Mouse (Mus musculus) ovary, adult 18-20 months (tissue): ENCODE results near the gene Ext2.

Experiments used
- DNase-seq: peaks from one replicate; pipeline ENCODE4 v3.0.0; 2022; ENCODE audit warnings: low spot score, mixed read lengths

Ext2 gene

DNA sequence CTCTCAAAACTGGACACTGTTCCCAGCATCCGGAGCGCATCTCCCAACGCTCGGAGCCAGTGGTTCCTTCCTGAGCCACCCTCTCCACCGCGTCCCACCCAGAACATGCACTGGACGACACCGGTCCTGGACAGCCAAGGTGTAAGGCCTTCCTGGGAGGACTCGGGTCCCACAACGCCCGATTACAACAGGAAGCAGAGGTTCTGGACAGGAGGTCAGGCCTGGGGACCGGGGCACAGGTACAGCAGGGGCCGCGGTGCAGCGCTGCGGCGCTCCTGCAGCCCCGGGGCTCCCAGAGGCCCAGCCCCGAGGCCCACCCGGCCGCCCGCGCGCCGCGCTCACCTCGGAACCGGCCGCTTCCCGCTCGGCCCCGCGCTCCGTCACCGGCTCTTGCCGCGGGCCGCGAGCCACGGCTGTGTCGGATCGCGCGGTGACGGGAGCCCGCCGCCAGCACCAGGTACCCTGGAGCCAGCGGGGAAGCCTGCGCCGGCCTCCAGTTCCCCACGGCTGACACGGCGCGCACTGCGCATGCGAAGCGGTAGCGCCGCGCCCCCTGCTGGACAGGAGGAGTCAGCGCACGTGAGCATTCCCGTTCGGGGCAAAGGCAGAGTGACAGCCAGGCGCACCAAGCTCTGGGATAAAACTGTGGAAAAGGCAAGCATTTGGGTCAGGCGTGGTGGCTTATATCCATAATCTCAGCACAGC, at the start of gene Ext2:
TSS of gene Ext2 (minus strand) at position 524 of the 705 bp plus-strand sequence.
- DNase-seq = peak; percentile 70

DNA sequence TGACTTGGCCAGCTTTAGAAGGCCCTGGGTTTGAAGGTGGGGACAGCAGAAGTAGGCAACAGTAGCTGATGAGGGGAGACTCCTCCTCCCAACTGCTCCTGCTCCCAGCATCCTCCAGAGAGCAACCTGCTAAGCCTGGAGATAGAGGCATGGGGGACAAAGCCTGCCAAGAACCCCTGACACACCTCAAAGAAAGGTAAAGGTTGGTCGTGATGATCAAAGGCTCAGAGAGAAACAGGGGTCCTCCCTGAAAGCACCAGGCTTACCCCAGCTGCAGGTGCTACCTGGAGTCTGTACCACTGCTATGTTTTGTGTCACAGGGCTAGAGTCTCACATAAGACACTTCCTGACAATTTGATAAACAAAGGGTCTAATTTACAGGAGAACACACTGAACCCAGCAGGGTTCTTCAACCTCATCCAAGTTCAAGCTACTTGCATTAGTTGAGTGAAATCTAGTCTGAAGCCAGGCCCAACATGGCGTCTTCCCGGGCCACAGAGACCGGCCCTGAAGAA, 49.1 kb upstream of the Ext2 start:
- DNase-seq = no peak

DNA sequence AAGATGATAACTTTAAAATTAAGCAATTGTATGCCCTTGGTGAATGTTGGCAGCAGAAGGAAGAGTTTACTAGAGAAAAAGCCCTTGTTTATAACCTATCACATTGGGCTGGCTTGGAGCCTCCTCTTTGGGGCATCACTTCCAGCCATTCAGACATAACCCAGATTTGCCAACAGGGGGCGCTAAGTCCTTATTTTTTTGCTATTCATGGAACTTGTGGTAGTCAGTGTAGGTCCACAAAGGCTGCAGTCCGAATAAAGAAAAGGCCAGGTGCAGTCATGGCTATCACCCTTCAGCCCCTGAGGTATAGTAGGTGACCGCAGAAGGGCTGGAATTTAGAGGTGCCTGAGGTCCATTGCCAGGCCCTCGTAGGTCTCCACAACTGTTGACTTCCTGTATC, 48.5 kb upstream of the Ext2 start:
- peak; percentile 21 for DNase-seq

DNA sequence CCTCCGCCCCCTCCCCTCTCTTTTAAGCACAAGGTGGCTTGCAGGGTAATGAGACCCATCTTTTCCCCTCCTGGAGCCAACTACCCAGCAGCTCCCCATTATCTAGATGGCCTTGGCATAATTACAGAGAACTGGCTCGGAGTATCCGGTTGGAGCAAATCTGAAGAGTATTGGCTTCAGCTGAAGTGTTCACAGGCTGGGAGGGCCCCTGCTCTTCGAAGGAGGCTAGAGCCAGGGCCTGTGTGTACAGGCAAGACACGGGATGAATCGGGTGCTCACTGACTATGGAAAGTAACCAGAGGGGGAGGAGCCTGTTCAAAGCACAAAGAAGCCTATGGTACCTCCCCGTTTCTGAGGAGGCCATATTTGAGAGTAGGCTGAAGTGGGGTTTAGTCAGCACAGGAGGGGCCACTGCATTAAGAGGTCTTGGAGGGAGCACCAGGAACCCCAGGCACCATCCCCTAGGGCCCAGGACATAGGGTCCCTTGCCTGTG, 46.8 kb upstream of the Ext2 start, which contains the start of gene Accsl:
TSS of gene Accsl (minus strand) at position 51 of the 494 bp plus-strand sequence.
- DNase-seq = no peak

DNA sequence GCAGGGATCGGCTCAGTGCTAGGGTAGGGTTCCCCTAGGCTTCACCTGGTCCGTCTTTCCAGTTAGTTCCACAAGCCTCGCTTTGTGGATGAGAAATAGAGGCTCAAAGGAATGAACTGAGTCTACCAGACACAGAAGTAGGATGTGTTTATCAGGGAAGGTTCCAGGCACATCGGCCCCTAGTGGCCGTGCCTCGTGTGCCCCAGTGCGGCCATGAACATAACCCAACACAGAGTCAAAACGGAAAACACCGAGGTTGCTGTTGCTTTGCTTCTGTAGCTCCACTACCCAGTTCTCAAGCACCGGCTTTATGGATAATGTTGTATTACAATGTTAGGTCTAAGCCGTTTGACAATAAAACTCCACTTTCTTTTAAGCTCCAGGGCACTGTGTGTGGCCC, 46.2 kb upstream of the Ext2 start:
- no peak for DNase-seq

DNA sequence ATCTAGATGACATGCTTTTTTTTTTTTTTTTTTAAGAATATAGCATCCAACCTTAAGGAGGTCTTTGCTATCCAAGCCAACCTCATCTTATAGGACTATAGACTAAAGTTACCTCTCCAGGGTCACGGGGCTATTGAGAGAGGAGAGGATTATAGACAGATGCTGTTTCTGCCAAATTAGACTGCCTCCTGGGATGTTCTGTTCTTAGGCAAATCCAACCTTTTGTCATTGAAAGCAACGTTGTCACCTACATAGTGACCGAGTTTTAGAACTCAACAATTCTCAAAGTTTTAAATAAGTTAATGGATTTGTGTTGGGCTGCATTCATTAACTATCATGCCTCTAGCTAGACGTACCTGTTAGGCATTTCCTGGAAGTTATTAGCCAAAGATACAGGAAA, 40.9 kb upstream of the Ext2 start:
- no peak for DNase-seq

DNA sequence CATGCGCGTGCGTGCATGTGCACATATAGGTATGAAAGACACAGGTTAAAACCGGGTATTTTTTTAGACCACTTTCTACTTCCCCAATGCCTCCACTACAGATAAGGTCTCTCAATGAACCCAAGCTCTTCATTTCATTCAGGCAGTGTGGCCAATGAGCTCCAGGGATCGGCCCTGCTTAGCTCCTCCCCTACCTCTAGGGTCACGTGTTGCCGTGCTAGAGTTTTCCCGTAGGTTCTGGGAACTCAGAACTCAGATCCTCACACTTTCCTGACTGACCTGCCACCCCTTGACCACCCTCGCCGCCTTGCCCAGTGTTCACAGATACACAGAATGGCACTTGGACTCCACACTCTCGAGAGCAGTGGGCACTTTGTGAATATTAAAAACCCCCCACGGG, 36.5 kb upstream of the Ext2 start:
- no peak for DNase-seq

DNA sequence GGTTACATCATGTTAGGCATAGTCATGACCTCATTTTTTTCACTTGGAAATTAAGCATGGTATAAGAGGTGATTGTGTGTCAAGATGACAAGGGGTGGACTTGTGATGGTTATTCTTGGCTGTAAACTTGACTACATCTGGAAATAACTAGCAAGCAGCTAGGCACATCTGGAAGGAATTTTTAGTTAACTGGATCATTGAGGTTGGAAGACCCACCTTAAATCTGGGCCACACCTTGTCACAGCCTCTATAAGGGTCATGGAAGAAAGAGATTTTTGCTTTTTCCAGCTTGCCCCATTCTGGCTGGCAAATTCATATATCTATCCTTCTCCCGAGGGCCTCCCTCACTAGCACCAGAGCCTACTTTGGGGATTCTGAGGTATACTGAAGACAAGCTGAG, 28.9 kb upstream of the Ext2 start:
- no peak for DNase-seq

DNA sequence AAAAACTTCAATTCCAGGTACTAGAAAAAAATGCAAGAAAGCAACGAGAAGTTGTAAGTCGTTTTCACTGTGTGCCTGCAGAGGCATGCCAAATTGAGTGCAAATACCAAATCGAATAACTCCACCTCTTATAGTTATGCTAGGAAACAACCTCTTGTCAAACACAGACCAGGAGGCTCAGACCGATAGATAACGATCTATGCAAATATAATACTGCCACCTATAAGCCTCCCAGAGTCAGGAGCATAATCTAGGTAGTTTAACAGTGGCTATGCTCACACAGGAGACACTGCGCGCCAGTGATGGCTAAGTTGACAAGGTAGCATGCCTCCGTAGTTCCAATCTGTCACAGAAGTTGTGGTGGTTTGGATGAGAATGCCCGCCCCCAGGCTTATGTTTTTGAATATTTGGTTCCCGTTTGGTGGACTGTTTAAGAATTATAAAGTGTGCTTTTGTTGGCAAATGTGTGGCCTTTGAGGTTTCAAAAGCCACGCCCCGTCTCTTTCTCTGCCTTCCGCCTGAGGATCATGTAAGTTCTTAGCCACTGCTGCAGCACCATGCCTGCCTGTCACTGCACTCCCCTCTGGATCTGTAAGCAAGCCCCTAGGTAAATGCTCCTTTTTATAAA, 28.1 kb upstream of the Ext2 start:
- DNase-seq = no peak

DNA sequence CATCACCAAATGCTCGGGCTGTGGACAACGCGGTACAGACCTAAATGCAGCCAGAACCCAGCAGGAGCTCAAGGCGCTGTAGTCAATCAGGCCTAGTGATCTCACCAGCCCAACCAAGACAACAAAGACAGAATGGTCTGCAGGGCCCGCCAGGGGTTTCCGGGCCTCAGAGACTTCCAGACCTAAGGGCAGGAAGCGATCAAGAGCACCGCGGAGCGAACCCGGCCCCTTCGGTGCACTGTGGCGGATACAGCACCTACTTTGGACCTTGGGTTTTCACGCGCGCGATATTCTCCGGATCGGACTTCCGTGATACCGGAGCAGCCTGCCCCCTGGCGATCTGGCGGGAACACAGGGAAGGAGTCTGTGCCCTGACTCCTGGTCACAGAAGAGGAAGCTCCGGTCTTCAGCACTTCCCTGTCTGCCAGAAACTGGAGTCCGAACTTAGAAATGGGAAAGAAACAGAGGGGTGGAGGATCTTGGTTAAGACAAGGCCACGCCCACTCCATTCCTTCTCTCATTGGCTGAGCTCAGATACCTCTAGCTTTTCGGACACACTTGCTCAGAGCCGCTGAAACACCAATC, 27.2 kb upstream of the Ext2 start, which contains the start of gene Accs:
TSS of gene Accs (minus strand) at position 439 of the 585 bp plus-strand sequence.
- peak; percentile 80 for DNase-seq

DNA sequence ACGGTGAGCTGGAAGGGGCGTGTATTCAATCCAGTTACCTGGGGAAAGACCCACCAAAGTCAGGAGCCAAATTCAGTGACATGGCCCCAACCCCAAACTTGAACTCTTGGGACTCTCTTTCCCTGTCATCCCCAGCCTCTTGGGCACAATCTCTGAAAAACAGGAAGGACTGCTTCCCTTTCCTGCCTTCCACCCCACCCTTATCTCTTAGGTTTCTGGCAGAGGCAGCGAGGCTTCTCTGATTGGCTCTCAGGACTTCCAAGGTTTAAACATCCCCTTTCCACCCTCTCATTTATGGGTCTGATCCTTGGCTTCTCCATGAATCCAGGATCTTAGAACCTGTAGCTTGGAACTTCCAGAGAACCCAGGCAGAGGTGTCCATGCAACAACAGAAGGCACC, 19.0 kb upstream of the Ext2 start:
- DNase-seq = no peak

DNA sequence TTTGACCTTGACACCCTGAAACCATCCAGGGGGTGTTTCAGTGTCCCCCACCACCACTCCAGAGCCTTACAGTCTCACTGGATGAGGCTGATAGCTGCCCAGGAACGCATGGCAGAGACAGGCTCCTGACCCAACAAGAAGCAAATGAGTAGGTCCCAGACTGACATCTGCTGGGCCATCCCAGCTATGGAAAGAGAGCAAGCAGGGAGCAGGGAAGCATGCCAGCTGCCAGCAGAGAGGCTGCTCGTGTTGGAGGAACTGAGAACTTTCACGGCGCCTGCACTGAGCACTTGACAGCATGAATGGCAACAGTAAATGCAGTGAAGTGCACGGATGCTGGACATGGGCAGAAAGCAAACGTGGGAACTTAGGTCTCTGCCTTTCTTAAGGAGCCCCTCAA, 17.7 kb upstream of the Ext2 start:
- no peak for DNase-seq

DNA sequence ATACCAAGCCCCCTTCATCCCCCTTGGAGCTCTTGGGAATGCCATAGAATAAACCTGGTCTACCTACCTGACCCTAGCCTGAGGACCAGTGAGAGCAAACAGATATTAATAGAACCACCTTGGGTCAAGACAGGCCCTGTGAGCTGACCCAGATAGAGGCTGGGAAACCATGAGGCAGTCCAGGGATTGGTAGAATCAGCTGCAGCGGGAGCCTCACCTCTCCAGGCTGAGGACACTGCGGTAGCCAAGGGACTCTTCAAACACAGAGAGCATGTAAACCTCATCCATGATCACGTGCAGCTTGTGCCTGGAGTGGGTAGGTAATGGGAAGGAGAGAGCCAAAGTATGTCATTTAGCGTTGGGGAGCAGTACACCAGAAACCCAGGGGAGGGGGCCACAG, 16.6 kb upstream of the Ext2 start:
- no peak for DNase-seq

DNA sequence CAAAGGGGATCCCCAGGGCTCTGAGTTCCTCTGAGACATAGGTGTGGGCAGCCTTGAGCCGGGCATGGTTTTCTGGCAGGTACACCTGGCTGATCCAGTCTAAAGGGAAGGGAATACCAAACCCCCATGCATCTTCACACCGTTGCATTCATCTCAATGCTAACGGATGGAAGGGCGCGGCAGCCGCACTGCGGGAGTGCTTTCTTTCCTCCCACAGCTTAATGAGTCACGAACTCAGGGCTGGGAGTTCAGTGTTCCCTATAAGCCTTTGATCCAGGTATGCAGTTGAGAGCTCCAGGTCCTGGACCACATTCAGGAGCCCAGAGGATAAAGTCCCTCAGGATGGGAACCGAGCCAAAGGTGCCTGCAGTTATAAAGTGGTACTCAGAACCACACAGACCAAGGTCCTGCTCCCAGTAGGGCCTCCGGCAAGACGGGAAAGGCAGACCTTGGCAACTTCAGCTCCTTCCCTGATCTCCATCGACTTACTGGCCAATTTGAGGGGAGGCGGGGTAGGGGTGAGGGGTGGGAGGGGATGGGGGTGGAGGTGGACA, 13.9 kb upstream of the Ext2 start:
- DNase-seq = no peak

DNA sequence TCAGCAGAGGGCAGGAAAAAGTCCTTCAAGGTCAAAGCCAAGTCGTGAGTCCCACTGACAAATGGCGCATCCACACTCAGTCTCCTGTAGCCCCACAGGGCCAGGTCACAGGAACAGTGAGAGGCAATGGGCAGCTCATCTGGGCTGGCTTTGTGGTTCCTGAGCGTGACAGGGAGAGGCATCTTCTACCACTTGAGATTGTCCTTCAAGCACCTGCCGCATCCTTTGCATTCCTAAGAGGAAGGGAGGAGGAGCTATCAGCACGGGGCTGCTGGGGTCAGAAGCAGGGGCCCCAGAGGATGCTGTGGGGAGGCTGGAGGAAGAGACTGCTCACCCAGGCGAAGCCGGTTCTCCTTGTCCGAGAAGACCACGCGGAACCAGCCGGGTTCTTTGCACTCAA, 13.2 kb upstream of the Ext2 start:
- no peak for DNase-seq

DNA sequence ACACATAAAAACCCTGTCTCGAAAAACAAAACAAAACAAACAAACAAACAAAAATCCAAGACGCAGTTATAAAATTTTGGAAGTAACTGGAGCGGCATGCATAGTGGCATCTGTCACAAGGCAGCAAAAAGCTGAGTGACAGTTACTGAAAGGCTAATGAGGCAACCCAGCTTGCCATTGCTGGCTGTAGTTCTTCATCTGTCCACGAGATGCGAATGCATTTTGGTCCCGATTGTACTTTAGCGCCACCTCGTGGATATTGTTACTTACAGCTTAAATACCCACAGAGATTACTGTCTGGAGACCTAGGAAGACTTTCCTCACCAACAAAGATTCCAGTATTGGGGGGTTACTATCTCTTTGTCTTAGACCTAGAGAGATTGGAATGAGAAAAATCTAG, 1.2 kb upstream of the Ext2 start:
- DNase-seq = peak; percentile 32

DNA sequence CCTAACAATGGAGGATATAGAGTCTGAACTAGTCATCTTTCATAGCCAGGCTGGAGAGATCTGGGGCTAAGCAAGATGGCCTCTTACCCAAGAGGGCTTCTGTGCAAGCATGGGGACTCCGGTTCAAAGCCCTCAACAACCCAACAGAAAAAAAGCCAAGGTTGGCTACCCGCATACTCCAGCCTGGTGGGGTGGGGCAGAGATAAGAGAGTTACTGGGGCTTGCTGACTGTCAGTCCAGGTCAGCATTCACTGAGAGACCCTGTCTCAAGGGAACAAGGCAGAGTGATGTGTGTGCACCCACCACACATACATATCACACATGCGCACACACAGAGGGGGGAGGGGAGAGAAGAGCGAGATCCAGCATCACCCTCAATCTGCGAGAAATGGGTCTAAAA, 4.6 kb downstream of the Ext2 start:
- no peak for DNase-seq

DNA sequence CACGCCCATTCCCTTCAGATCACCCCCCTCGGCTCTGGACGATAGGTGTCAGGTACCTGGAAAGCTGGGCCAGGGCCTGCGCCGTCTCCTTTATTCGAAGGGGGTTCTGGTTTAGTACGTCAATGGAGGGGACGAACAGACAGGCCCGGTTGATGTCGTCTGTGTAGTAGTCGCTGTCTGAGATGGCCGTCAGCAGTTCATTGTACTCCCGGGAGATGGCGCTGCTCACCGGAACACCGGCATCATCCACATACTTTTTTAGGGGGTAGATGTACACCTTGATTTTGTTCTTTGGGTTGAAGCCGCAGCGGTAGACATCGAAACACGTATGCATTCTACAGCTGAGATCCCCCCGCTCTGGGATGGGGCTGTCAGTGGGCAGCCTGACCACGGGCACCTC, 9.0 kb downstream of the Ext2 start:
- no peak for DNase-seq

DNA sequence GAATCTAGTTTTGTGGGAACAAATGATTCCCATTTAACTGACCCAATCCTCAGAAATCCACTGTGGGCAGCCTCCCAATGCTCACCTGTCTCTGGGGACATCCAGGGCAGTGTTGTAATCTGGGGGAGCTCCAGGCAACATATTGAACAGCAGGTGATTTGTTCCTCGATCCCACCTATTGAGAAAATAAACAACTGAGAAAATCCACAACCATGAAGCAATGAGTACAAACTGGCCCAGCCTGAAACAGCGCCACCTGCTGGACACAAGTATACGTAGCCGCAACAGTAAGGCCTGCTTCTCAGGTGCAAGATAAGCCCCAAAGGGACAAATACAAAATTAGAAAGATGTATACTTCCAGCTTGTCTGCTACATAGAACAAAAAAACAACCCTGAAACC, 10.6 kb downstream of the Ext2 start:
- DNase-seq = no peak

DNA sequence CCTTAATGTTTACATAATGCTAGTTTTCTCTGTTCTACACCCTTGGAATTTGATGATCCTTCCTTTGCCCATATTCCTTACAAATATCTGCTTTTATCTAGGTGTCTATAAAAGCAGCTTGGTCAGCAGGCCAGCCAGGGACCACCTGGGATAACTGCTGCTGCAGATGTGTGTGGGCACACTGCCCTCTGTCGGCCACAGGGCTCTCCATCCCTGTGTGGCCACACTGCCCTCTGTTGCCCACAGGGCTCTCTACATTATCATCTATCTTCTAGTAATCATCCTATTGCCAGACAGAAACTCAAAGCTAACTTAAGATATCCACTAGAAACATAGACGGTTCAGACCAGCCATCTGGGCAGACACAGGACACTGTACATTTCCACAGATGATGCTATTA, 12.4 kb downstream of the Ext2 start:
- DNase-seq = no peak

DNA sequence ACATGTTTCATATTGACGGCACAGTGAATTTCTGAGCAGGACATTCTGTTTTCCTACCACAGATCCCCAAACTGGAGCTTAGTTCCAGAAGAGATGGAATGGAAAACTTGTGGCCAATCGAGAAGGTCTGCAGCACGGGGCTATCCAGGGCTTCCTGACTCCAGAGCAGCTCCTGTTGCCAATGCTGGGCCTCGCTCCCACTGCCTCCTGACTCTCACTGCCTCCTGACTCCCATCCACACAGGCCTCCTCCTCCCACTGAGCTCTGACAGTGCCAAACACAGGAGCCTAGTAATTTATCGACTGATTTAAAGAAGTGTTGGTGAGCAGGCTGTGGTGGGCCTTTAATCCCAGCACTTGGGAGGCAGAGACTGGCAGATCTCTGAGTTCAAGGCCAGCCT, 14.3 kb downstream of the Ext2 start:
- no peak for DNase-seq

DNA sequence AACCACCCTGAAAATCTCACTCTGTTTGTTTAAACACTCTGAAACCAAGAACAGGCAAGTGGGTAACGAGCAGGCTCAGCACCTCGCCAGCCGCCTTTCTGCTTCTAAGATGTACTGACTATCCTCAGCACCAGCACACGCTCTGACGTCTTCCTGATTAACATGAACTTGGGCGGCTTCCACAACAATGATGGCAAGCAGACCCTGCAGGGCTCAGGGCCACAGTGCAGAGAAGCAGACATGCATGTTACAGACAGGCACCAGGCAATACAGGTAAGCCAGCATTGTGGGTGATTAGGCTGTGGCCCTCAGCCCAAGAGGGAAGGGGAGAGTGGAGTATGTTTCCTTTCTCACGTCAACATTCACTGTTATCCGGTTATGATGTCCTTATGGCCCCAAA, 14.9 kb downstream of the Ext2 start:
- no peak for DNase-seq
